Mouse (Mus musculus): ENCODE measurements around the gene Afdn. TPM values are rescaled to one million over a fixed set of nuclear protein-coding genes. Genes with fewer than 3 reads are reported as not detected.

Gene Afdn
- polyA plus RNA-seq, 1 experiment from 2014 or later: 123 TPM

- Histone ChIP-seq H3K4me1 (replicated peaks; ENCODE audit: control insufficient read depth, insufficient read depth, low read length) (no peaks in the 10 kb centered on the region), H3K9me3 (ENCODE audit: control insufficient read depth, low read length) (no peaks in the 10 kb centered on the region), H3K4me2 (replicated peaks; ENCODE audit: low read depth, low read length) (no peak overlapping the region), H3K9ac (ENCODE audit: low read depth, low read length) (no peak overlapping the region), H3K36me3 (ENCODE audit: control insufficient read depth, insufficient read depth, low read length) (peaks cover 3% of the 10 kb centered on the region; the same call in 1 of the 2 replicates), H3K27me3 (ENCODE audit: control insufficient read depth, insufficient read depth, low read length) (no peaks in the 10 kb centered on the region), H3K27ac (ENCODE audit: low read depth, low read length) (no peak overlapping the region), H3K4me3 (ENCODE audit: low read depth, low read length) (no peak overlapping the region)
- ATAC-seq (ENCODE audit: low FRiP score): no peak
- 85% methylated on average over 5 of the region's 5 CpGs for WGBS
- DNase-seq (ENCODE audit: low spot score): no peak
Measured at GRCm38 (mm10) chr17:13883540-13883939, 123.2 kb downstream of the Afdn start.

- no peak for ATAC-seq (ENCODE audit: low FRiP score)
- no peak overlapping the region for H3K4me2 ChIP-seq (replicated peaks; ENCODE audit: low read depth, low read length)
- no peak for DNase-seq (ENCODE audit: low spot score)
- H3K4me3 ChIP-seq (ENCODE audit: low read depth, low read length): no peak overlapping the region
- H3K9ac ChIP-seq (ENCODE audit: low read depth, low read length): no peak overlapping the region
- no peak overlapping the region for H3K27ac ChIP-seq (ENCODE audit: low read depth, low read length)
- H3K27me3 ChIP-seq (ENCODE audit: control insufficient read depth, insufficient read depth, low read length): no peaks in the 10 kb centered on the region
- no peaks in the 10 kb centered on the region for H3K4me1 ChIP-seq (replicated peaks; ENCODE audit: control insufficient read depth, insufficient read depth, low read length)
- WGBS: 93% methylated on average over 7 of the region's 7 CpGs
- no peaks in the 10 kb centered on the region for H3K9me3 ChIP-seq (ENCODE audit: control insufficient read depth, low read length)
- peaks cover 3% of the 10 kb centered on the region; the same call in 1 of the 2 replicates for H3K36me3 ChIP-seq (ENCODE audit: control insufficient read depth, insufficient read depth, low read length)
Measured at GRCm38 (mm10) chr17:13889818-13890434, 129.6 kb downstream of the Afdn start.

- no peak overlapping the region for H3K27ac ChIP-seq (ENCODE audit: low read depth, low read length)
- H3K4me3 ChIP-seq (ENCODE audit: low read depth, low read length): no peak overlapping the region
- DNase-seq (ENCODE audit: low spot score) (no peak), ATAC-seq (ENCODE audit: low FRiP score) (no peak)
- H3K9ac ChIP-seq (ENCODE audit: low read depth, low read length): no peak overlapping the region
- no peaks in the 10 kb centered on the region for H3K4me1 ChIP-seq (replicated peaks; ENCODE audit: control insufficient read depth, insufficient read depth, low read length)
- H3K27me3 ChIP-seq (ENCODE audit: control insufficient read depth, insufficient read depth, low read length): no peaks in the 10 kb centered on the region
- peaks cover 3% of the 10 kb centered on the region; the same call in 1 of the 2 replicates for H3K36me3 ChIP-seq (ENCODE audit: control insufficient read depth, insufficient read depth, low read length)
- no peak overlapping the region for H3K4me2 ChIP-seq (replicated peaks; ENCODE audit: low read depth, low read length)
- 91% methylated on average over 1 of the region's 1 CpGs for WGBS
- no peaks in the 10 kb centered on the region for H3K9me3 ChIP-seq (ENCODE audit: control insufficient read depth, low read length)
Measured at GRCm38 (mm10) chr17:13890932-13891331, 130.6 kb downstream of the Afdn start.

GRCm38 (mm10) chr17:13898838-13899237 lies 138.5 kb downstream of the Afdn start:
- no peak overlapping the region for H3K27ac ChIP-seq (ENCODE audit: low read depth, low read length)
- 0 out of 2 replicates have a peak, but pooled peaks cover 3% of the 10 kb centered on the region for H3K36me3 ChIP-seq (ENCODE audit: control insufficient read depth, insufficient read depth, low read length)
- H3K27me3 ChIP-seq (ENCODE audit: control insufficient read depth, insufficient read depth, low read length): no peaks in the 10 kb centered on the region
- no peak overlapping the region for H3K9ac ChIP-seq (ENCODE audit: low read depth, low read length)
- ATAC-seq (ENCODE audit: low FRiP score) (no peak), DNase-seq (ENCODE audit: low spot score) (no peak)
- H3K9me3 ChIP-seq (ENCODE audit: control insufficient read depth, low read length): no peaks in the 10 kb centered on the region
- no peak overlapping the region for H3K4me2 ChIP-seq (replicated peaks; ENCODE audit: low read depth, low read length)
- H3K4me1 ChIP-seq (replicated peaks; ENCODE audit: control insufficient read depth, insufficient read depth, low read length): no peaks in the 10 kb centered on the region
- H3K4me3 ChIP-seq (ENCODE audit: low read depth, low read length): no peak overlapping the region
- 88% methylated on average over 17 of the region's 17 CpGs for WGBS

GRCm38 (mm10) chr17:13899241-13899640 lies 138.9 kb downstream of the Afdn start:
- Histone ChIP-seq H3K36me3 (ENCODE audit: control insufficient read depth, insufficient read depth, low read length) (0 out of 2 replicates have a peak, but pooled peaks cover 3% of the 10 kb centered on the region), H3K27ac (ENCODE audit: low read depth, low read length) (no peak overlapping the region), H3K4me2 (replicated peaks; ENCODE audit: low read depth, low read length) (no peak overlapping the region), H3K4me1 (replicated peaks; ENCODE audit: control insufficient read depth, insufficient read depth, low read length) (no peaks in the 10 kb centered on the region), H3K9ac (ENCODE audit: low read depth, low read length) (no peak overlapping the region), H3K27me3 (ENCODE audit: control insufficient read depth, insufficient read depth, low read length) (no peaks in the 10 kb centered on the region), H3K4me3 (ENCODE audit: low read depth, low read length) (no peak overlapping the region), H3K9me3 (ENCODE audit: control insufficient read depth, low read length) (no peaks in the 10 kb centered on the region)
- WGBS: 84% methylated on average over 7 of the region's 7 CpGs
- DNase-seq (ENCODE audit: low spot score) (no peak), ATAC-seq (ENCODE audit: low FRiP score) (no peak)

GRCm38 (mm10) chr17:13903793-13904192 lies 143.5 kb downstream of the Afdn start:
- no peaks in the 10 kb centered on the region for H3K27me3 ChIP-seq (ENCODE audit: control insufficient read depth, insufficient read depth, low read length)
- DNase-seq (ENCODE audit: low spot score) (no peak), ATAC-seq (ENCODE audit: low FRiP score) (no peak)
- H3K4me1 ChIP-seq (replicated peaks; ENCODE audit: control insufficient read depth, insufficient read depth, low read length): no peaks in the 10 kb centered on the region
- 89% methylated on average over 8 of the region's 8 CpGs for WGBS
- H3K4me2 ChIP-seq (replicated peaks; ENCODE audit: low read depth, low read length): no peak overlapping the region
- H3K9ac ChIP-seq (ENCODE audit: low read depth, low read length): no peak overlapping the region
- no peaks in the 10 kb centered on the region for H3K9me3 ChIP-seq (ENCODE audit: control insufficient read depth, low read length)
- H3K36me3 ChIP-seq (ENCODE audit: control insufficient read depth, insufficient read depth, low read length): 0 out of 2 replicates have a peak, but pooled peaks cover 3% of the 10 kb centered on the region
- no peak overlapping the region for H3K4me3 ChIP-seq (ENCODE audit: low read depth, low read length)
- no peak overlapping the region for H3K27ac ChIP-seq (ENCODE audit: low read depth, low read length)

GRCm38 (mm10) chr17:13907082-13907481 lies 146.7 kb downstream of the Afdn start:
- no peak overlapping the region for H3K27ac ChIP-seq (ENCODE audit: low read depth, low read length)
- no peaks in the 10 kb centered on the region for H3K27me3 ChIP-seq (ENCODE audit: control insufficient read depth, insufficient read depth, low read length)
- H3K9ac ChIP-seq (ENCODE audit: low read depth, low read length): no peak overlapping the region
- H3K36me3 ChIP-seq (ENCODE audit: control insufficient read depth, insufficient read depth, low read length): no peaks in the 10 kb centered on the region
- 94% methylated on average over 5 of the region's 5 CpGs for WGBS
- DNase-seq (ENCODE audit: low spot score): no peak
- H3K4me1 ChIP-seq (replicated peaks; ENCODE audit: control insufficient read depth, insufficient read depth, low read length): no peaks in the 10 kb centered on the region
- H3K9me3 ChIP-seq (ENCODE audit: control insufficient read depth, low read length): no peaks in the 10 kb centered on the region
- ATAC-seq (ENCODE audit: low FRiP score): no peak
- no peak overlapping the region for H3K4me2 ChIP-seq (replicated peaks; ENCODE audit: low read depth, low read length)
- no peak overlapping the region for H3K4me3 ChIP-seq (ENCODE audit: low read depth, low read length)

- H3K27ac ChIP-seq (ENCODE audit: low read depth, low read length): no peak overlapping the region
- no peaks in the 10 kb centered on the region for H3K9me3 ChIP-seq (ENCODE audit: control insufficient read depth, low read length)
- DNase-seq (ENCODE audit: low spot score): no peak
- H3K4me1 ChIP-seq (replicated peaks; ENCODE audit: control insufficient read depth, insufficient read depth, low read length): no peaks in the 10 kb centered on the region
- H3K4me3 ChIP-seq (ENCODE audit: low read depth, low read length): no peak overlapping the region
- no peaks in the 10 kb centered on the region for H3K36me3 ChIP-seq (ENCODE audit: control insufficient read depth, insufficient read depth, low read length)
- H3K27me3 ChIP-seq (ENCODE audit: control insufficient read depth, insufficient read depth, low read length): no peaks in the 10 kb centered on the region
- no peak overlapping the region for H3K4me2 ChIP-seq (replicated peaks; ENCODE audit: low read depth, low read length)
- WGBS: 88% methylated on average over 1 of the region's 1 CpGs
- H3K9ac ChIP-seq (ENCODE audit: low read depth, low read length): no peak overlapping the region
- ATAC-seq (ENCODE audit: low FRiP score): no peak
Measured at GRCm38 (mm10) chr17:13907681-13908080, 147.3 kb downstream of the Afdn start.

- no peaks in the 10 kb centered on the region for H3K9me3 ChIP-seq (ENCODE audit: control insufficient read depth, low read length)
- no peak for ATAC-seq (ENCODE audit: low FRiP score)
- no peak for DNase-seq (ENCODE audit: low spot score)
- no peaks in the 10 kb centered on the region for H3K4me1 ChIP-seq (replicated peaks; ENCODE audit: control insufficient read depth, insufficient read depth, low read length)
- no peak overlapping the region for H3K9ac ChIP-seq (ENCODE audit: low read depth, low read length)
- H3K4me3 ChIP-seq (ENCODE audit: low read depth, low read length): no peak overlapping the region
- no peaks in the 10 kb centered on the region for H3K36me3 ChIP-seq (ENCODE audit: control insufficient read depth, insufficient read depth, low read length)
- H3K4me2 ChIP-seq (replicated peaks; ENCODE audit: low read depth, low read length): no peak overlapping the region
- 91% methylated on average over 4 of the region's 4 CpGs for WGBS
- no peaks in the 10 kb centered on the region for H3K27me3 ChIP-seq (ENCODE audit: control insufficient read depth, insufficient read depth, low read length)
- H3K27ac ChIP-seq (ENCODE audit: low read depth, low read length): no peak overlapping the region
Measured at GRCm38 (mm10) chr17:13913951-13914350, 153.6 kb downstream of the Afdn start.
